Mouse (Mus musculus): ENCODE data around the gene Ccdc78.

The Ccdc78 gene

GRCm38 (mm10) chr17:25817662-25818061 lies 31.3 kb downstream of the Ccdc78 start:
- no peak for DNase-seq

GRCm38 (mm10) chr17:25818851-25819780 lies 32.7 kb downstream of the Ccdc78 start:
- DNase-seq = no peak

- DNase-seq = peak; percentile 80
Measured at GRCm38 (mm10) chr17:25823452-25823851, 37.1 kb downstream of the Ccdc78 start, which contains the start of gene Wdr24. TSS of gene Wdr24 (plus strand) at chr17:25823627.

GRCm38 (mm10) chr17:25824362-25825142 lies 38.2 kb downstream of the Ccdc78 start:
- no peak for DNase-seq

- DNase-seq = no peak
Measured at GRCm38 (mm10) chr17:25825311-25825710, 38.9 kb downstream of the Ccdc78 start.

- DNase-seq = no peak
Measured at GRCm38 (mm10) chr17:25825984-25826570, 39.7 kb downstream of the Ccdc78 start.

- DNase-seq = no peak
Measured at GRCm38 (mm10) chr17:25827011-25827410, 40.6 kb downstream of the Ccdc78 start.

GRCm38 (mm10) chr17:25827546-25828222 lies 41.3 kb downstream of the Ccdc78 start:
- no peak for DNase-seq

- DNase-seq = no peak
Measured at GRCm38 (mm10) chr17:25828223-25828594, 41.8 kb downstream of the Ccdc78 start.

- DNase-seq = peak; percentile 74
Measured at GRCm38 (mm10) chr17:25828712-25829557, 42.6 kb downstream of the Ccdc78 start, which contains the start of gene Jmjd8. TSS of gene Jmjd8 (plus strand) at chr17:25828867.

GRCm38 (mm10) chr17:25829558-25830017 lies 43.2 kb downstream of the Ccdc78 start:
- DNase-seq = no peak

GRCm38 (mm10) chr17:25830200-25830753 lies 43.9 kb downstream of the Ccdc78 start:
- no peak for DNase-seq

GRCm38 (mm10) chr17:25830806-25831431 lies 44.5 kb downstream of the Ccdc78 start:
- no peak for DNase-seq

- DNase-seq = no peak
Measured at GRCm38 (mm10) chr17:25831451-25832281, 45.3 kb downstream of the Ccdc78 start.

GRCm38 (mm10) chr17:25832436-25833290 lies 46.3 kb downstream of the Ccdc78 start:
- peak; percentile 99 for DNase-seq

GRCm38 (mm10) chr17:25833291-25833663 lies 46.9 kb downstream of the Ccdc78 start, which contains the start of gene Stub1:
TSS of gene Stub1 (minus strand) at chr17:25833404.
- peak; percentile 86 for DNase-seq

- DNase-seq = no peak
Measured at GRCm38 (mm10) chr17:25833961-25834594, 47.7 kb downstream of the Ccdc78 start.

- DNase-seq = no peak
Measured at GRCm38 (mm10) chr17:25834595-25835222, 48.3 kb downstream of the Ccdc78 start.

All from cerebellum, adult 11 months (tissue).